Mouse (Mus musculus): ENCODE measurements around the gene Ifitm3.

GRCm38 (mm10) chr7:141006446-141006845 is 4.1 kb downstream of the Ifitm3 start:
- TF ChIP-seq USF1 (IDR thresholded peaks at IDR 0.05; ENCODE audit: low read depth, low read length) (no peak), NELFE (IDR thresholded peaks at IDR 0.05; ENCODE audit: low read depth, low read length) (no peak), CTCF (conservative IDR thresholded peaks at IDR 0.05 in 1 of 2, IDR thresholded peaks at IDR 0.05 in 1 of 2; ENCODE audit: low read depth in 2 of 2, low read length in 2 of 2) (no peak), MAX (IDR thresholded peaks at IDR 0.05; ENCODE audit: low read length) (no peak)
